11 mouse cellular contexts compared by ENCODE assay signal in the genomic region with DNA sequence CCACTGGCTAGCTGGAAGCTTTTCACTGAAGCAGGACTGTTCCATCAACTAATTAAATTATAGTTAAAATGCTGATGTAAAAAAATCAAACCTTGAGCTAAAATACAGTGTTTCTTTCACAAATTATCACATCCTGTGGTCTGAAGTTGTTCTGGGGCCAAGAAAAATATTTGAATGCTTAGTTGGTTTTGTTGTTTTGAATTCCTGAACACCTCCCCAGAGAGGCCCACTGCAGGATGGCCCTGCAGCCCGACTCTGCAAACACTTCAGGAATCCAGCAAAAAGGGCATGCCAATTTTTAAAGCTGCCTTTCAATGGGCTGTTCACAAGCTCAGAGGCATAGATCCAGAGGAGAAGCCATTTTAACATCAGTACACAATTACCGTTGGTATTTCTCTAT. TPM values are rescaled to one million over a fixed set of nuclear protein-coding genes. Genes with fewer than 3 reads are reported as not detected.
A peak's percentile ranks its signal among the peaks of the same experiment; 100 is the strongest.
DNase-seq lines count a peak whose midpoint lies in the region; ATAC-seq lines count a peak whose summit lies in the region.
"Had no signal": no experiment of that assay in that cellular context is flagged by ENCODE, and none has a peak within 500 bp of the region (broad histone marks: within the 10 kb centered on the region; RNA-seq: fewer than 3 reads in every experiment).

No protein-coding gene starts in this region.

- H3K4me1 ChIP-seq in midbrain, embryonic 11.5 days (ENCODE audit: control insufficient read depth, insufficient read depth, low read length): no peaks in the 10 kb centered on the region
- peaks cover 14% of the 10 kb centered on the region for H3K4me1 ChIP-seq in midbrain, embryonic 13.5 days (replicated peaks)
- peaks cover 8% of the 10 kb centered on the region for H3K4me1 ChIP-seq in heart, embryonic 16.5 days (ENCODE audit: control insufficient read depth, insufficient read depth, low read length)
- H3K4me1 ChIP-seq in stomach, embryonic 16.5 days (ENCODE audit: control insufficient read depth, insufficient read depth, low read length): no peaks in the 10 kb centered on the region

- no peak overlapping the region for H3K27ac ChIP-seq in midbrain, embryonic 11.5 days (ENCODE audit: low read depth, low read length)
- no peak overlapping the region for H3K27ac ChIP-seq in midbrain, embryonic 13.5 days
- H3K27ac ChIP-seq in heart, embryonic 16.5 days (ENCODE audit: low read length): peak overlapping the region; percentile 74
- peak overlapping the region; percentile 5; the same call in 1 of the 2 replicates for H3K27ac ChIP-seq in stomach, embryonic 16.5 days (ENCODE audit: low read length)
- H3K27ac ChIP-seq: neural tube, embryonic 12.5 days had no signal

- ATAC-seq in midbrain, embryonic 11.5 days (ENCODE audit: low FRiP score): no peak
- no peak for ATAC-seq in midbrain, embryonic 13.5 days
- peak; percentile 35 for ATAC-seq in heart, embryonic 16.5 days (replicated peaks; ENCODE audit: extremely low read depth, insufficient read depth, low FRiP score)
- ATAC-seq in stomach, embryonic 16.5 days (ENCODE audit: insufficient read depth, low FRiP score): no peak
- ATAC-seq: forebrain, embryonic 14.5 days had no signal

- no peak overlapping the region for H3K4me3 ChIP-seq in midbrain, embryonic 11.5 days (ENCODE audit: low read depth, low read length)
- no peak overlapping the region for H3K4me3 ChIP-seq in midbrain, embryonic 13.5 days (replicated peaks)
- H3K4me3 ChIP-seq in heart, embryonic 16.5 days (ENCODE audit: low read length): no peak overlapping the region
- H3K4me3 ChIP-seq in stomach, embryonic 16.5 days (replicated peaks; ENCODE audit: low read length): no peak overlapping the region
- H3K4me3 ChIP-seq: neural tube, embryonic 12.5 days had no signal

- intact Hi-C loops in gastrocnemius, postnatal 14 days (cut with DNase I; ENCODE audit: low total_unique reads): no loop called here

- no peak overlapping the region for H3K4me2 ChIP-seq in midbrain, embryonic 11.5 days
- no peak overlapping the region for H3K4me2 ChIP-seq in midbrain, embryonic 13.5 days (replicated peaks)
- no peak overlapping the region for H3K4me2 ChIP-seq in heart, embryonic 16.5 days (ENCODE audit: low read depth, low read length)
- no peak overlapping the region for H3K4me2 ChIP-seq in stomach, embryonic 16.5 days (ENCODE audit: low read depth, low read length)
- H3K4me2 ChIP-seq: neural tube, embryonic 12.5 days had no signal

- 73% methylated on average over 2 of the region's 2 CpGs for WGBS in midbrain, embryonic 11.5 days
- 82% methylated on average over 2 of the region's 2 CpGs for WGBS in midbrain, embryonic 13.5 days
- 41% methylated on average over 2 of the region's 2 CpGs for WGBS in heart, embryonic 16.5 days
- WGBS in stomach, embryonic 16.5 days: 46% methylated on average over 2 of the region's 2 CpGs

- H3K9ac ChIP-seq in midbrain, embryonic 11.5 days (ENCODE audit: low read length): no peak overlapping the region
- H3K9ac ChIP-seq in midbrain, embryonic 13.5 days (replicated peaks): no peak overlapping the region
- H3K9ac ChIP-seq in heart, embryonic 16.5 days (ENCODE audit: low read length): no peak overlapping the region
- H3K9ac ChIP-seq in stomach, embryonic 16.5 days (ENCODE audit: low read length): no peak overlapping the region
- H3K9ac ChIP-seq: neural tube, embryonic 12.5 days had no signal

- no peaks in the 10 kb centered on the region for H3K36me3 ChIP-seq in midbrain, embryonic 11.5 days (ENCODE audit: control insufficient read depth, insufficient read depth, low read length)
- no peaks in the 10 kb centered on the region for H3K36me3 ChIP-seq in midbrain, embryonic 13.5 days
- no peaks in the 10 kb centered on the region for H3K36me3 ChIP-seq in heart, embryonic 16.5 days (ENCODE audit: control insufficient read depth, insufficient read depth)
- no peaks in the 10 kb centered on the region for H3K36me3 ChIP-seq in stomach, embryonic 16.5 days (ENCODE audit: control insufficient read depth, insufficient read depth, low read length)

- no peaks in the 10 kb centered on the region for H3K27me3 ChIP-seq in midbrain, embryonic 11.5 days (ENCODE audit: control insufficient read depth, insufficient read depth, low read length)
- no peaks in the 10 kb centered on the region for H3K27me3 ChIP-seq in midbrain, embryonic 13.5 days
- H3K27me3 ChIP-seq in heart, embryonic 16.5 days (ENCODE audit: control insufficient read depth, insufficient read depth, low read length): no peaks in the 10 kb centered on the region
- no peaks in the 10 kb centered on the region for H3K27me3 ChIP-seq in stomach, embryonic 16.5 days (ENCODE audit: control insufficient read depth, insufficient read depth, low read length)
- H3K27me3 ChIP-seq: neural tube, embryonic 12.5 days had no signal

- H3K9me3 ChIP-seq in midbrain, embryonic 11.5 days (ENCODE audit: control insufficient read depth, low read length): no peaks in the 10 kb centered on the region
- H3K9me3 ChIP-seq in midbrain, embryonic 13.5 days: peaks cover 3% of the 10 kb centered on the region; the same call in 1 of the 2 replicates
- H3K9me3 ChIP-seq in heart, embryonic 16.5 days (replicated peaks; ENCODE audit: control insufficient read depth, low read length): no peaks in the 10 kb centered on the region
- no peaks in the 10 kb centered on the region for H3K9me3 ChIP-seq in stomach, embryonic 16.5 days (replicated peaks; ENCODE audit: control insufficient read depth, low read length)
- H3K9me3 ChIP-seq: neural tube, embryonic 12.5 days had no signal

- DNase-seq in gastrocnemius, postnatal 14 days: peak; percentile 29
- no peak for DNase-seq in gastrocnemius, postnatal 10 days
- peak; percentile 82 for DNase-seq in midbrain, embryonic 11.5 days (ENCODE audit: low spot score, missing footprints)
- no peak for DNase-seq in thymus, adult 18-20 months
- DNase-seq in right cerebral cortex, postnatal 10 days (ENCODE audit: low spot score in 2 of 2): no peak
- DNase-seq: cerebellum, adult 11 months had no signal

RNA-seq across cellular contexts. Expression of a gene that starts 54.2 kb away (rescaled TPM):
- total RNA-seq in gastrocnemius, postnatal 14 days (2021): 1 to 10 TPM; 5.3 to 6.0 TPM
- total RNA-seq in gastrocnemius, postnatal 10 days (2021): 1 to 10 TPM; 6.2 to 7.8 TPM
- polyA plus RNA-seq in midbrain, embryonic 11.5 days (2014; fragmentation: Nextera tagmentation; extraction: Ambion mirVana): 18.6 and 19.3 TPM in 2 replicates
- polyA plus RNA-seq in midbrain, embryonic 13.5 days (2015; fragmentation: Nextera tagmentation; extraction: Ambion mirVana): 31.1 and 31.5 TPM in 2 replicates
- polyA plus RNA-seq in heart, embryonic 16.5 days (2015; fragmentation: Nextera tagmentation; extraction: Ambion mirVana): 9.2 and 11.1 TPM in 2 replicates
- polyA plus RNA-seq in stomach, embryonic 16.5 days (2015; fragmentation: Nextera tagmentation; extraction: Ambion mirVana): 10.2 and 11.1 TPM in 2 replicates

Comparison
In these comparisons a context has a peak if more than half of its experiments do, and no peak if none do; other contexts are left out.
1. DNase-seq: peak in gastrocnemius, postnatal 14 days (single experiment) and midbrain, embryonic 11.5 days (single experiment); none in gastrocnemius, postnatal 10 days (single experiment), thymus, adult 18-20 months (0 of 2) and right cerebral cortex, postnatal 10 days (0 of 2).
2. H3K27ac ChIP-seq: peak in heart, embryonic 16.5 days (single experiment) and stomach, embryonic 16.5 days (single experiment); none in midbrain, embryonic 11.5 days (single experiment) and midbrain, embryonic 13.5 days (single experiment).